Mouse (Mus musculus): ENCODE measurements at regions not wholly inside any gene's neighbourhood (a gene's known extent, or its start where the extent isn't known, plus 50 kb on each side); places are given as distances from the start of the nearest gene placed in this dataset.

DNA sequence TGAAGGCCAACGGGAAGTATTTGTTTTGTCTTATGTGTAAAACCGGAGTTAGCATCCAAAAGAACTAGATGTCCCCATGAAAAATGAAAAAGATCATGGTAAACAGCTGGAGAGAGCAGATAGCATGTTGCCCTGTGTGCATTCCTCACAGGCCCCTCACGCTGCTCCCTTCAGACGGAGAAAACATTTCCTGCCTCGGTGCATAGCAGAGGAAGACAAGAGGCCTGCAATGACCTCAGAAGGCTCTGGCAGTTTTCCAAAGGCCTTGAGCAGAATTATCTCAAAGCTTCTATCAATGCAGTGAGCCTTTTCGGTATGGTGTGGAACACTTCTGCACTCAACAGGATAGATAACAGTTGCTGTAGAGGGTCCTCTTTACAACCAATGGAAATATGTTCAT lies 101.3 kb upstream of the Ccn2 start:
- no peak for DNase-seq (ENCODE audit: low read depth, low spot score)

DNA sequence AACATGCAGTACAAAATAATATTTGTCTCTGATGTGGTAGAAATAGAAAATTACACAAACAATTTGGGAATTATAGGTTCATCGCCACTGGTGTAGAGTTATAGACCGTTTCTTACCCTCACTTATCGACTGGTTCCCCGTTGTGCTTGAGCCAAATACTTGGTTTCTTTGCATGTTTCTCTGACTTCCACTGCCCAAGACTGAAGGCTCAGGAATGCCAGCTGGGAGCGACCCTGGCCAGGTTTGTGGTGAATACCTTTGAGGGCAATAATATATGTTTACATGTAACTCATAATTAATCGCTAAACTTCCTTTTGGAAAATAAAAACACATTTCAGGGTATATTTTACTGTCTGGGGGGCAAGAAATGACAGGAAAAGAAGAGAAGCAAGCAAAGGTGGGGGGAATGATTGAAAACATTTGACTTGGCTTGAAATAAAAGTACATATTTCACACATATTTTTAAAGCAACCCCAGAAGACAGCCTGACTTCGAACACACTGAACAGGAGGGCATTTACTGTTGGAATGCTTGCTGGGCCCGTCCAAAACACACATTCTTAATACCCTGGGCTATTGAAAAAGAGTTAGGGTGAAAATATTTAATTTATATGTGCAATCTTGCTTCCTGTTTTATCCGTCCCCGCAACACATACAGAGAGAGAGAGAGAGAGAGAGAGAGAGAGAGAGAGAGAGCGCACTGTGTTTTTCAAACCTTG lies 75.3 kb upstream of the Ccn2 start:
- no peak for DNase-seq (ENCODE audit: low read depth, low spot score)

DNA sequence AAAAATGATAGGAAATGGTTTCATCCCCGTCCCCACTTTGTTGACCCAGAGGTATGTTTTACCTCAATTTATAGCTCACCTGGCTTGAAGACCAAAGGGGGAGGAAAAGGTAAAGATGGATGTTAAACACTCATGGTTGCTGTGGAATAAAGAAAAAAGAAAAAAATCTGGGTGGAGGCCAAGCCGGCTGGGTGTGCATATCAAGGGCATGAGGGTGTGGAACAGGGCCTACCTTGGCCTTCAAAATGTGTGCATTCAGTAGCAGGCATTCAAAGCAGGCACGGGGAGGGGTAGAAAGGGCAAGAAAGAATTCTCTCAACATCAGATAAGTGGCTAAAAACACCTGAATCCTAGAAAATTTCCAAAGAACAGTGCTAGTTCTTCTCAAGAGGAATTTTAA lies 74.7 kb upstream of the Ccn2 start:
- DNase-seq (ENCODE audit: low read depth, low spot score) = no peak

GRCm38 (mm10) chr10:24532776-24533175 lies 62.5 kb upstream of the Ccn2 start:
- DNase-seq (ENCODE audit: low read depth, low spot score) = no peak

- no peak for DNase-seq (ENCODE audit: low read depth, low spot score)
These were observed 60.3 kb upstream of the Ccn2 start for GRCm38 (mm10) chr10:24534901-24535300.

GRCm38 (mm10) chr10:24535461-24535860 lies 59.8 kb upstream of the Ccn2 start:
- DNase-seq (ENCODE audit: low read depth, low spot score) = no peak

- no peak for DNase-seq (ENCODE audit: low read depth, low spot score)
These were observed 53.3 kb upstream of the Ccn2 start for GRCm38 (mm10) chr10:24541990-24542389.

Data from CD4-positive helper T cell, adult 2 months (primary cell).